Mouse (Mus musculus): ENCODE data around the gene Mis12. TPM values are rescaled to one million over a fixed set of nuclear protein-coding genes. Genes with fewer than 3 reads are reported as not detected.

Mis12 gene
- polyA plus RNA-seq, 1 experiment from 2014 or later: 67.5 TPM

GRCm38 (mm10) chr11:71032070-71032469 lies 12.7 kb downstream of the Mis12 start:
- H3K27ac ChIP-seq (replicated peaks): peak overlapping the region; percentile 93
- H3K4me3 ChIP-seq: peak overlapping the region; percentile 73
- no peaks in the 10 kb centered on the region for H3K9me3 ChIP-seq
- no peaks in the 10 kb centered on the region for H3K27me3 ChIP-seq (replicated peaks; ENCODE audit: low read depth, poor library complexity, severe bottlenecking)
- H3K36me3 ChIP-seq (replicated peaks): peaks cover 44% of the 10 kb centered on the region
- 70% methylated on average over 7 of the region's 7 CpGs for WGBS
- peaks cover 35% of the 10 kb centered on the region for H3K4me1 ChIP-seq
- no peak for DNase-seq (ENCODE audit: low spot score)

GRCm38 (mm10) chr11:71032491-71033162 lies 13.2 kb downstream of the Mis12 start:
- Histone ChIP-seq H3K4me3 (peak overlapping the region; percentile 73), H3K36me3 (replicated peaks) (peaks cover 38% of the 10 kb centered on the region), H3K4me1 (peaks cover 35% of the 10 kb centered on the region), H3K27ac (replicated peaks) (peak overlapping the region; percentile 93), H3K27me3 (replicated peaks; ENCODE audit: low read depth, poor library complexity, severe bottlenecking) (no peaks in the 10 kb centered on the region), H3K9me3 (no peaks in the 10 kb centered on the region)
- 6% methylated on average over 26 of the region's 26 CpGs for WGBS
- peak; percentile 49 for DNase-seq (ENCODE audit: low spot score)

GRCm38 (mm10) chr11:71033163-71033761 lies 13.9 kb downstream of the Mis12 start, which contains the start of gene 6330403K07Rik:
TSS of gene 6330403K07Rik (minus strand) at chr11:71033513.
- H3K27me3 ChIP-seq (replicated peaks; ENCODE audit: low read depth, poor library complexity, severe bottlenecking): no peaks in the 10 kb centered on the region
- DNase-seq (ENCODE audit: low spot score): peak; percentile 94
- peaks cover 35% of the 10 kb centered on the region for H3K4me1 ChIP-seq
- peak within 1 kb of the TSS; percentile 93 for H3K27ac ChIP-seq (replicated peaks)
- peaks cover 32% of the 10 kb centered on the region for H3K36me3 ChIP-seq (replicated peaks)
- under 1% methylated on average over 30 of the region's 31 CpGs for WGBS
- H3K4me3 ChIP-seq: peak within 1 kb of the TSS; percentile 73
- no peaks in the 10 kb centered on the region for H3K9me3 ChIP-seq

- Histone ChIP-seq H3K4me1 (no peaks in the 10 kb centered on the region), H3K27me3 (replicated peaks; ENCODE audit: low read depth, poor library complexity, severe bottlenecking) (no peaks in the 10 kb centered on the region), H3K4me3 (no peak overlapping the region), H3K27ac (replicated peaks) (no peak overlapping the region), H3K36me3 (replicated peaks) (no peaks in the 10 kb centered on the region), H3K9me3 (no peaks in the 10 kb centered on the region)
- no peak for DNase-seq (ENCODE audit: low spot score)
- 97% methylated on average over 5 of the region's 5 CpGs for WGBS
Observed at GRCm38 (mm10) chr11:71039526-71040298, 20.3 kb downstream of the Mis12 start.

GRCm38 (mm10) chr11:71052554-71052953 lies 33.1 kb downstream of the Mis12 start:
- Histone ChIP-seq H3K4me3 (no peak overlapping the region), H3K27me3 (replicated peaks; ENCODE audit: low read depth, poor library complexity, severe bottlenecking) (no peaks in the 10 kb centered on the region), H3K4me1 (no peaks in the 10 kb centered on the region), H3K36me3 (replicated peaks) (no peaks in the 10 kb centered on the region), H3K27ac (replicated peaks) (no peak overlapping the region), H3K9me3 (no peaks in the 10 kb centered on the region)
- DNase-seq (ENCODE audit: low spot score): no peak
- 5% methylated on average over 1 of the region's 1 CpGs for WGBS

GRCm38 (mm10) chr11:71076342-71076741 lies 56.9 kb downstream of the Mis12 start:
- 79% methylated on average over 1 of the region's 1 CpGs for WGBS
- H3K36me3 ChIP-seq (replicated peaks): no peaks in the 10 kb centered on the region
- DNase-seq (ENCODE audit: low spot score): no peak
- H3K9me3 ChIP-seq: peaks cover 11% of the 10 kb centered on the region
- H3K4me1 ChIP-seq: no peaks in the 10 kb centered on the region
- no peak overlapping the region for H3K27ac ChIP-seq (replicated peaks)
- no peak overlapping the region for H3K4me3 ChIP-seq
- no peaks in the 10 kb centered on the region for H3K27me3 ChIP-seq (replicated peaks; ENCODE audit: low read depth, poor library complexity, severe bottlenecking)

Other genes starting within 250 kb of the Mis12 start
- gene Scimp, start 207.0 kb upstream of the Mis12 start, polyA plus RNA-seq (2016; fragmentation: Nextera tagmentation; extraction: Ambion mirVana): not detected in 2 replicates
- 36.5 and 39.6 TPM in 2 replicates for gene Rabep1, start 174.8 kb upstream of the Mis12 start, polyA plus RNA-seq (2016; fragmentation: Nextera tagmentation; extraction: Ambion mirVana)
- gene Nup88, start 49.6 kb upstream of the Mis12 start, polyA plus RNA-seq (2016; fragmentation: Nextera tagmentation; extraction: Ambion mirVana): 146 and 151 TPM in 2 replicates
- gene Rpain, start 49.4 kb upstream of the Mis12 start, polyA plus RNA-seq (2016; fragmentation: Nextera tagmentation; extraction: Ambion mirVana): 77.0 and 82.4 TPM in 2 replicates
- 346 and 351 TPM in 2 replicates for gene C1qbp, start 36.6 kb upstream of the Mis12 start, polyA plus RNA-seq (2016; fragmentation: Nextera tagmentation; extraction: Ambion mirVana)
- gene Dhx33, start 15.2 kb upstream of the Mis12 start, polyA plus RNA-seq (2016; fragmentation: Nextera tagmentation; extraction: Ambion mirVana): 30.4 and 32.4 TPM in 2 replicates
- gene Derl2, start 230 bp downstream of the Mis12 start, polyA plus RNA-seq (2016; fragmentation: Nextera tagmentation; extraction: Ambion mirVana): 33.1 and 33.5 TPM in 2 replicates
- gene 6330403K07Rik, start 13.9 kb downstream of the Mis12 start, polyA plus RNA-seq (2016; fragmentation: Nextera tagmentation; extraction: Ambion mirVana): 118 and 150 TPM in 2 replicates
- 0.06 TPM in 2 replicates for gene Nlrp1a, start 125.1 kb downstream of the Mis12 start, polyA plus RNA-seq (2016; fragmentation: Nextera tagmentation; extraction: Ambion mirVana)
- not detected in 2 replicates for gene Nlrp1b, start 211.1 kb downstream of the Mis12 start, polyA plus RNA-seq (2016; fragmentation: Nextera tagmentation; extraction: Ambion mirVana)

Data from embryonic facial prominence, embryonic 10.5 days (tissue).